Mouse (Mus musculus) adrenal gland, postnatal 10 days (tissue): ENCODE results near the gene Smoc2. TPM values are rescaled to one million over a fixed set of nuclear protein-coding genes. Genes with fewer than 3 reads are reported as not detected.

ENCODE experiments used
- DNase-seq: peaks from one replicate; pipeline ENCODE4 v3.0.0; 2021; ENCODE audit warnings: mixed read lengths
- total RNA-seq, 2 experiments: library from RNA; stranded (reverse); gene quantifications; 2 replicates each; pipeline ENCODE4 v1.2.3; 2021

Smoc2 gene
- total RNA-seq, 2 experiments from 2014 or later, result 31.8 to 39.5 TPM

- peak; percentile 8 for DNase-seq
Measured at GRCm38 (mm10) chr17:14349086-14349814, 69.9 kb downstream of the Smoc2 start.

- DNase-seq, result no peak
Measured at GRCm38 (mm10) chr17:14353219-14354079, 74.1 kb downstream of the Smoc2 start.

GRCm38 (mm10) chr17:14361511-14361910 is 82.2 kb downstream of the Smoc2 start:
- no peak for DNase-seq

GRCm38 (mm10) chr17:14370476-14370875 is 91.2 kb downstream of the Smoc2 start:
- DNase-seq, result no peak

GRCm38 (mm10) chr17:14371606-14372005 is 92.3 kb downstream of the Smoc2 start:
- DNase-seq, result peak; percentile 24

GRCm38 (mm10) chr17:14372324-14373145 is 93.2 kb downstream of the Smoc2 start:
- DNase-seq, result no peak

- DNase-seq, result no peak
Measured at GRCm38 (mm10) chr17:14378692-14379446, 99.6 kb downstream of the Smoc2 start.

- DNase-seq, result no peak
Measured at GRCm38 (mm10) chr17:14379518-14379917, 100.2 kb downstream of the Smoc2 start.

- DNase-seq, result no peak
Measured at GRCm38 (mm10) chr17:14379966-14380365, 100.7 kb downstream of the Smoc2 start.

- DNase-seq, result no peak
Measured at GRCm38 (mm10) chr17:14380526-14380925, 101.2 kb downstream of the Smoc2 start.

GRCm38 (mm10) chr17:14381482-14381881 is 102.2 kb downstream of the Smoc2 start:
- no peak for DNase-seq

GRCm38 (mm10) chr17:14383981-14384380 is 104.7 kb downstream of the Smoc2 start:
- no peak for DNase-seq

- DNase-seq, result no peak
Measured at GRCm38 (mm10) chr17:14384980-14385379, 105.7 kb downstream of the Smoc2 start.

GRCm38 (mm10) chr17:14387261-14387660 is 108.0 kb downstream of the Smoc2 start:
- no peak for DNase-seq

- DNase-seq, result no peak
Measured at GRCm38 (mm10) chr17:14392443-14392842, 113.1 kb downstream of the Smoc2 start.

GRCm38 (mm10) chr17:14394861-14395260 is 115.6 kb downstream of the Smoc2 start:
- DNase-seq, result no peak

- DNase-seq, result peak; percentile 66
Measured at GRCm38 (mm10) chr17:14397456-14397855, 118.2 kb downstream of the Smoc2 start.

GRCm38 (mm10) chr17:14398650-14399424 is 119.5 kb downstream of the Smoc2 start:
- DNase-seq, result no peak

GRCm38 (mm10) chr17:14400960-14401359 is 121.7 kb downstream of the Smoc2 start:
- DNase-seq, result no peak

GRCm38 (mm10) chr17:14407874-14408273 is 128.6 kb downstream of the Smoc2 start:
- no peak for DNase-seq

- no peak for DNase-seq
Measured at GRCm38 (mm10) chr17:14412460-14412859, 133.2 kb downstream of the Smoc2 start.
